Mouse (Mus musculus): Measurements from ENCODE around the gene Dennd2a. TPM values are rescaled to one million over a fixed set of nuclear protein-coding genes. Genes with fewer than 3 reads are reported as not detected.

The Dennd2a gene
- total RNA-seq (2015): 1.1 TPM in 1 of 2 replicates, not detected in the other
- 0.46 TPM in 1 of 2 replicates, not detected in the other for total RNA-seq (2017)

GRCm38 (mm10) chr6:39557723-39558261 is at the start of gene Dennd2a:
Gene Dennd2a, minus strand, starts transcription at chr6:39557867.
- peak; percentile 16; the same call in 1 of the 2 replicates for ATAC-seq (replicated peaks; ENCODE audit: poor library complexity)

DNA sequence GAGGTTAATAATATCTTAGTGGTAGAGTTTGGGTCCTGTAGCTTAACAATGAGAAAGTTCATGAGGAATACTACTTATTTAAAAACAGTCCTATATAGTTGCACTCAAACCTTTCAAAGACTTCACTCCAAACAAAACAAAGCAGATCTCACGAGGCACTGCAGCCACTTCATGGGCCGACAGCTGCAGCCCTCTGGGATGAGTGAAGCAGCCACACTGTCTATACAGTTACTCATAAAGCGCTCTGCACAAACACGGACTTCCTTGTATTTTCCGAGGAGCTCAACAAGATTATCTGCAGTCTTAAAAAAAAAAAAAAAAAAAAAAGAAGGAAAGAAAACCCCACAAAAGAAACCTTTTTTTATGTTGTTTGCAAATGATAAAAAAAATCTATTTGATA is 49.7 kb upstream of the Dennd2a start:
- no peak for ATAC-seq (replicated peaks; ENCODE audit: poor library complexity)

DNA sequence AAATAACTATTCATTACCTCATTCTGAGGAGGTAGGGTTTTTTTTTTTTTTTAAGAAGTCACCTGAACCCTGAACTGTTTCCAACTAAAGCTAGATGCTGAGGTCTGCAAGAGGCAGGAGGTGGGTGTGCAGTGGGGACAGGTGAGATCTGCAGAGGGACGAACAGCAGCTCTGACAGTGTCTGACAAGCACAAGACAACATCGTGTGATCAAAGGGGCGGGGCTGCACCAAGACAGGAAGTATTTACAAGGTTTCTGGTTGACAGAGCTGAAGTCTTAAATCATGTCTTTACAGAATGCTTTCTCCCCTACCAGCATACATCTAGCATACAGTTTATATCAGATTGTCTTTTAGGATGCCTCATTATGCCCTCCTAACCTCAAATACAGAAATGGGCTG is 49.2 kb upstream of the Dennd2a start:
- ATAC-seq (replicated peaks; ENCODE audit: poor library complexity): peak; percentile 20; the same call in 1 of the 2 replicates

- ATAC-seq (replicated peaks; ENCODE audit: poor library complexity): no peak
These were observed 48.4 kb upstream of the Dennd2a start for GRCm38 (mm10) chr6:39606056-39606455.

DNA sequence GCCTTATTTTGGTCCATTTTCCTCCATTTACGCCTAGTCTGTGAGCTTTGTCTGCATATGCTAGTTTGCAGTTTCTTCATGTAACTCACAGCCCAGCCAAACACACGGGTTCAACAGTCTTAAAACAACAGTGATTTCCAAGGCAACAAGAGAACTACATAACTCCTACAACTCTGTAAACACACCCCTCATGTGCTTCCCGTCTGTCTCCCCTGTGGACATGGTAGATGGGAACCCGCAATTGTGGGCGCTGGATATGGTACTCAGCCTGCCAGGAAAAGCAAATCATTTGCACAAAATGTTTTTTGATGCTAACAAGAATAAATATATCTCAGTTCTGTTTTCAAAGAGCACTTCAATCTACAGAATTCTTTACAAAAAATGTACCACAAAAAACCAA is 46.9 kb upstream of the Dennd2a start:
- no peak for ATAC-seq (replicated peaks; ENCODE audit: poor library complexity)

GRCm38 (mm10) chr6:39601828-39602227 is 44.2 kb upstream of the Dennd2a start:
- ATAC-seq (replicated peaks; ENCODE audit: poor library complexity): peak; percentile 61

DNA sequence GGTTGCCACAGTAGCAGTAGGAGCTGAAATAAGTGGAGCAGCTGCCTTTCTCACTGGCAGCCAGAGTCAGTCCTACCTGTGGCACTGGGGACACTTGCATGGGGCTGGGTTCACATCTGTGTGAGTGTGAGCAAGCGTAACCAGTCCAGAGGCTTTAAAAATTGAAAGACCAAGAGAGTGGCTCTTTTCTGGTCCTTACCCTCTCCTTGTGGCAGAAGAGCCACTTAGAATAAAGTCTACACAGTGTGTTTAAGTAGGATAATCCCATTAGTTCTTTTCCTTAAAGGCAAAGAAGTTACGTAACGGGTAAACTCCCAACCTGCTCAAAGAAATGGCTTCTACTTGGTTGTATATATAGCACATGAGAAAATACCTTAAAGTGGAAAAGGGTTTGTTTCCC is 43.2 kb upstream of the Dennd2a start:
- no peak for ATAC-seq (replicated peaks; ENCODE audit: poor library complexity)

- peak; percentile 98 for ATAC-seq (replicated peaks; ENCODE audit: poor library complexity)
These were observed 34.9 kb upstream of the Dennd2a start, which contains the start of gene Ndufb2 for GRCm38 (mm10) chr6:39592401-39593214. Gene Ndufb2, plus strand, starts transcription at chr6:39592574.

- ATAC-seq (replicated peaks; ENCODE audit: poor library complexity): no peak
These were observed 33.8 kb upstream of the Dennd2a start for GRCm38 (mm10) chr6:39591481-39591880.

GRCm38 (mm10) chr6:39585517-39585916 is 27.9 kb upstream of the Dennd2a start, which contains the start of gene Gm42420:
Gene Gm42420, plus strand, starts transcription at chr6:39585753.
- ATAC-seq (replicated peaks; ENCODE audit: poor library complexity): no peak

GRCm38 (mm10) chr6:39581087-39581784 is 23.6 kb upstream of the Dennd2a start:
- ATAC-seq (replicated peaks; ENCODE audit: poor library complexity): peak; percentile 98

- no peak for ATAC-seq (replicated peaks; ENCODE audit: poor library complexity)
These were observed 22.9 kb upstream of the Dennd2a start for GRCm38 (mm10) chr6:39580558-39580957.

DNA sequence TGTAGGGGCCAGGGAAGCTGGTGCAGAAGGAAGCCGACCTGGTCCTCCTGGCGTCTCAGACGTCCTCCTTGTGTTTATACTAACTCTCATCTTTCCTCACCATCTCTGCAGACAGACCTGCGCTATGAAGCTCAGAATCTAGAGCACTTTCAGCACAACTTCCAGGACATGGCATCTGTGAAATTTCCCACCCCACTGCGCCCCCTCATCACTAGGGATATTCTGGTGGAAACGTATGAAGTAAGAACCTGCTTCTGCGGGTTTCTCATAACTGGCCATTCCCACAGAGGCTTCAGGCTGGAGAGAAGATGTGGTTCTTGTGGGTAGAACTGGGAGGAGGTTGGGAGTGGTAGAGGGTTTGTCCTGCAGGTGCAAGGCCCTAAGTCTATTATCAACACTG is 21.9 kb upstream of the Dennd2a start:
- ATAC-seq (replicated peaks; ENCODE audit: poor library complexity): no peak

GRCm38 (mm10) chr6:39574951-39575350 is 17.3 kb upstream of the Dennd2a start:
- no peak for ATAC-seq (replicated peaks; ENCODE audit: poor library complexity)

GRCm38 (mm10) chr6:39574555-39574869 is 16.8 kb upstream of the Dennd2a start:
- peak; percentile 4; the same call in 1 of the 2 replicates for ATAC-seq (replicated peaks; ENCODE audit: poor library complexity)

GRCm38 (mm10) chr6:39573791-39574554 is 16.3 kb upstream of the Dennd2a start, which contains the start of gene Adck2:
Gene Adck2, plus strand, starts transcription at chr6:39573873.
- ATAC-seq (replicated peaks; ENCODE audit: poor library complexity): peak; percentile 98

DNA sequence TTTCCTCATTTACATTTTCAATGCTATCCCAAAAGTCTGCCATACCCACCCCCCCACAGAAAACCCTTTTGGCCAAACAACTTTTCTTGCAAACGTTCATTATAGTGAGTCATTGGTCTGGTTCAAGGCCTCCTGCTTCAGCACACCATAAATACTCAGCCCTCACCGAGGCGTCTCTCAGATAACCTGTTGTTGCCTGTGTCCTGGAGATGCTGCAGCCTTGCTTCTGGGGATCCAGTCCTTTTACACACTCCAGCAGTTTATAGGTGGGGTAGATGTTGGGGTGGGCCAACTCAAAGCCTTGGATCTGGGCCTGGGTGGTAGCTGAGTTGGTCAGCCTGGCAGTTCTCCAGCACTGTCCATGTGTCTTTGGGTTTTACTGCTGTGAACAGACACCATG is 12.8 kb upstream of the Dennd2a start:
- no peak for ATAC-seq (replicated peaks; ENCODE audit: poor library complexity)

DNA sequence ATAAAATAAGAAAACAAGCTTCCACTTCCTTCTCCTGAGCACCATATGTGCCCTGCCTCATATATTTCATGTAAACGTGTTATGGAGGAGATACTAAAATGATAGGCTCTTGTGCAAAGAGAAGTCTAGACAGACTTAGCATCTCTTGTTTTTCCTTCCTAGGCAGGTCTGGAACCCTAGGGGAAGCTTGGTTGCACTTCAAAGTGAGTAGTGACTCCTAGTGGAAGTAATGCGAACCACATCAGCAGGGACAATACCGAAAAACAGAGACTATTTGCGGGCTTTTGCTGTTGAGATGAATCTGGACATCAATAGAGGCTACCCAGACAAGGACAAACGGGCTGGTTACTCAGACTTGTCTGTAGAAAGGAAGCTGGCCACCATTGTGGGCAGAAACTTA is 9.9 kb upstream of the Dennd2a start:
- ATAC-seq (replicated peaks; ENCODE audit: poor library complexity): peak; percentile 71

DNA sequence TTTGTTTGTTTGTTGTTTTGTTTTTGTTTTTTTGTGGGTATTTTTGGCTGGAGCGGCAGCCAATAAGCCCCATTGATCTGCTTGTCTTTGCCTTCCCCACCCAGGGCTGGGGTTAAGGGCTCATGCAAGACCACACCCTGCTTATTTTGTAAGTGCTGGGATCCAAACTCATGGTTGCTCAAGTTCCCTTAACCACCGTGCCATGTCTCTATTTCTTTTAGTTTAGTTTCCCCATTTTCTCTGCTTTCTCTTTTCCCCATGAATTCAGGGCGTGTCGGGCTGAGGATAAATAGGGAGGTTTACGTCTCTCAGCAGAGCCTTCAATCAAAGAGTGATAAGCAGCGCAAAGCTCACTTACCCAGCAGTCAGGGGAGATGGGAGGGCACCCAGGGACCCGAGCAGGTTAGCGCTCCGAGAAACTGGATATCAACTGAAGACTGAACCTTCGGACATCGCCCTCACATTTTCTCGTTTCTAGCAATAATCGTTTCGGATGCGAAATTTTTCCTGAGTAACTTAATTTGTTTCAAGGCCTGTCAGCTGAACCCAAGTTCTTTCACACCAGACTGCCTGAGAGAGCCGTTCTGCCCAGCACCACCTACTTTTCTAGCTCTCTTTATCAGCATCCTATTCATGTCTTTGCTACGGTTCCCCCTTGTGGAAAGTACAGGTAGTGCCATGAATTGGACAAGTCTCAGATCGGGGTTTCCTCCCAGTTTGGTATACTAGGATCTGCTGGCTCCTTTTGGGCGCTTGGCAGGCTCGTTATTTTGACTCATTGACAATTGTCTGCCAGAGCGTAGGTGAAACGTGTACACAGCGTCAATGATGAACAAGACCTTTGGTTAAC is 4.7 kb upstream of the Dennd2a start:
- peak; percentile 93 for ATAC-seq (replicated peaks; ENCODE audit: poor library complexity)
